ENCODE assay signal across 19 mouse cellular contexts in genomic region chrX:143884953-143885352, GRCm38 (mm10). TPM values are rescaled to one million over a fixed set of nuclear protein-coding genes. Genes with fewer than 3 reads are reported as not detected.
DNase-seq lines count a peak whose midpoint lies in the region; ATAC-seq lines count a peak whose summit lies in the region.
"Had no signal": no experiment of that assay in that cellular context is flagged by ENCODE, and none has a peak within 500 bp of the region (broad histone marks: within the 10 kb centered on the region; RNA-seq: fewer than 3 reads in every experiment).

No protein-coding gene starts in this region.

- H3K9me3 ChIP-seq in hindbrain, embryonic 15.5 days = no peaks in the 10 kb centered on the region
- H3K9me3 ChIP-seq in hindbrain, embryonic 10.5 days = no peaks in the 10 kb centered on the region
- H3K9me3 ChIP-seq in limb, embryonic 12.5 days = no peaks in the 10 kb centered on the region
- H3K9me3 ChIP-seq in limb, embryonic 10.5 days (replicated peaks) = no peaks in the 10 kb centered on the region
- no peaks in the 10 kb centered on the region for H3K9me3 ChIP-seq in embryonic facial prominence, embryonic 15.5 days (replicated peaks)
- H3K9me3 ChIP-seq: forebrain, embryonic 15.5 days had no signal

- no peaks in the 10 kb centered on the region for H3K27me3 ChIP-seq in hindbrain, embryonic 15.5 days
- peaks cover 29% of the 10 kb centered on the region for H3K27me3 ChIP-seq in hindbrain, embryonic 10.5 days (ENCODE audit: insufficient read depth, poor library complexity, severe bottlenecking)
- peaks cover 14% of the 10 kb centered on the region; the same call in 1 of the 2 replicates for H3K27me3 ChIP-seq in limb, embryonic 12.5 days
- peaks cover 76% of the 10 kb centered on the region for H3K27me3 ChIP-seq in limb, embryonic 10.5 days (ENCODE audit: low read depth, poor library complexity, severe bottlenecking)
- H3K27me3 ChIP-seq in embryonic facial prominence, embryonic 15.5 days = no peaks in the 10 kb centered on the region

- no peak overlapping the region for H3K4me2 ChIP-seq in hindbrain, embryonic 15.5 days
- H3K4me2 ChIP-seq in limb, embryonic 12.5 days = no peak overlapping the region
- no peak overlapping the region for H3K4me2 ChIP-seq in embryonic facial prominence, embryonic 15.5 days (replicated peaks)
- H3K4me2 ChIP-seq: forebrain, embryonic 15.5 days had no signal

- ATAC-seq in frontal cortex, adult (ENCODE audit: low TSS enrichment) = 0 out of 2 replicates have a peak, but pooled peaks have one; percentile 20
- peak; percentile 21; the same call in 1 of the 2 replicates for ATAC-seq in hindbrain, embryonic 15.5 days (ENCODE audit: low FRiP score, low read depth)
- peak; percentile 47 for ATAC-seq in limb, embryonic 12.5 days (ENCODE audit: insufficient number of reproducible peaks, insufficient read depth, low FRiP score, low TSS enrichment, low read depth)
- ATAC-seq in embryonic facial prominence, embryonic 15.5 days (ENCODE audit: insufficient number of reproducible peaks, low FRiP score, low TSS enrichment, low read depth) = no peak
- ATAC-seq: activated CD4-positive, CD25-positive, alpha-beta regulatory T cell, adult 4 months had no signal

- 25% methylated on average over 3 of the region's 3 CpGs for WGBS in hindbrain, embryonic 15.5 days
- 52% methylated on average over 3 of the region's 3 CpGs for WGBS in hindbrain, embryonic 10.5 days
- 23% methylated on average over 3 of the region's 3 CpGs for WGBS in limb, embryonic 12.5 days
- 35% methylated on average over 3 of the region's 3 CpGs for WGBS in limb, embryonic 10.5 days
- WGBS in embryonic facial prominence, embryonic 15.5 days = 20% methylated on average over 3 of the region's 3 CpGs

- no peak overlapping the region for H3K4me3 ChIP-seq in hindbrain, embryonic 15.5 days
- no peak overlapping the region for H3K4me3 ChIP-seq in hindbrain, embryonic 10.5 days
- H3K4me3 ChIP-seq in limb, embryonic 12.5 days (replicated peaks) = no peak overlapping the region
- no peak overlapping the region for H3K4me3 ChIP-seq in limb, embryonic 10.5 days
- H3K4me3 ChIP-seq in embryonic facial prominence, embryonic 15.5 days (replicated peaks) = no peak overlapping the region
- H3K4me3 ChIP-seq: erythroblast, embryonic 14.5 days; forebrain, embryonic 15.5 days; gastrocnemius, adult 2 months had no signal

- H3K36me3 ChIP-seq in hindbrain, embryonic 15.5 days = no peaks in the 10 kb centered on the region
- no peaks in the 10 kb centered on the region for H3K36me3 ChIP-seq in hindbrain, embryonic 10.5 days
- H3K36me3 ChIP-seq in limb, embryonic 12.5 days = no peaks in the 10 kb centered on the region
- H3K36me3 ChIP-seq in limb, embryonic 10.5 days = no peaks in the 10 kb centered on the region
- H3K36me3 ChIP-seq in embryonic facial prominence, embryonic 15.5 days = no peaks in the 10 kb centered on the region
- H3K36me3 ChIP-seq: forebrain, embryonic 15.5 days had no signal

- H3K27ac ChIP-seq in hindbrain, embryonic 15.5 days (replicated peaks) = no peak overlapping the region
- no peak overlapping the region for H3K27ac ChIP-seq in hindbrain, embryonic 10.5 days
- H3K27ac ChIP-seq in limb, embryonic 12.5 days = 0 out of 2 replicates have a peak overlapping the region, but pooled peaks have one; percentile 25
- no peak overlapping the region for H3K27ac ChIP-seq in limb, embryonic 10.5 days
- H3K27ac ChIP-seq in embryonic facial prominence, embryonic 15.5 days (replicated peaks) = peak overlapping the region; percentile 44; the same call in 1 of the 2 replicates
- H3K27ac ChIP-seq: forebrain, embryonic 15.5 days; gastrocnemius, adult 2 months; macrophage had no signal

- H3K4me1 ChIP-seq in hindbrain, embryonic 15.5 days (replicated peaks) = 0 out of 2 replicates have a peak, but pooled peaks cover 5% of the 10 kb centered on the region
- no peaks in the 10 kb centered on the region for H3K4me1 ChIP-seq in hindbrain, embryonic 10.5 days (replicated peaks)
- 0 out of 2 replicates have a peak, but pooled peaks cover 4% of the 10 kb centered on the region for H3K4me1 ChIP-seq in limb, embryonic 12.5 days (replicated peaks)
- H3K4me1 ChIP-seq in limb, embryonic 10.5 days = peaks cover 16% of the 10 kb centered on the region
- H3K4me1 ChIP-seq in embryonic facial prominence, embryonic 15.5 days = no peaks in the 10 kb centered on the region

- no peak overlapping the region for H3K9ac ChIP-seq in hindbrain, embryonic 15.5 days
- H3K9ac ChIP-seq in limb, embryonic 12.5 days (replicated peaks) = no peak overlapping the region
- no peak overlapping the region for H3K9ac ChIP-seq in embryonic facial prominence, embryonic 15.5 days
- H3K9ac ChIP-seq: forebrain, embryonic 15.5 days had no signal

- no peak for DNase-seq in frontal cortex, postnatal 36 days (ENCODE audit: low spot score in 2 of 2)
- no peak for DNase-seq in hindbrain, embryonic 10.5 days (ENCODE audit: low spot score)
- DNase-seq in limb, embryonic 10.5 days (ENCODE audit: low spot score) = no peak
- no peak for DNase-seq in ovary, postnatal 14 days (ENCODE audit: low spot score)
- DNase-seq: adrenal gland, postnatal 14 days; B cell, adult 2 months; liver; lung, adult 2 months; midbrain, embryonic 14.5 days; thymus, postnatal 25 days had no signal

RNA-seq across cellular contexts. Expression of gene Dcx, which starts 48.2 kb away (rescaled TPM):
- polyA plus RNA-seq in hindbrain, embryonic 15.5 days (2015; fragmentation: Nextera tagmentation; extraction: Ambion mirVana) = 259 and 274 TPM in 2 replicates
- 39.7 and 94.6 TPM in 2 replicates for polyA plus RNA-seq in hindbrain, embryonic 10.5 days (2016; fragmentation: Nextera tagmentation; extraction: Ambion mirVana)
- 8.9 and 10.4 TPM in 2 replicates for polyA plus RNA-seq in limb, embryonic 12.5 days (2016; fragmentation: Nextera tagmentation; extraction: Ambion mirVana)
- polyA plus RNA-seq in limb, embryonic 10.5 days (2016; fragmentation: Nextera tagmentation; extraction: Ambion mirVana) = 11.0 and 15.4 TPM in 2 replicates
- 12.2 and 14.3 TPM in 2 replicates for polyA plus RNA-seq in embryonic facial prominence, embryonic 15.5 days (2015; fragmentation: Nextera tagmentation; extraction: Ambion mirVana)
- polyA plus RNA-seq: activated CD4-positive, CD25-positive, alpha-beta regulatory T cell, adult 4 months; erythroblast, embryonic 14.5 days; lung, adult 2 months; macrophage had no signal

RNA-seq across cellular contexts. Expression of gene Capn6, which starts 57.7 kb away (rescaled TPM):
- 1.3 and 2.7 TPM in 2 replicates for polyA plus RNA-seq in hindbrain, embryonic 15.5 days (2015; fragmentation: Nextera tagmentation; extraction: Ambion mirVana)
- 12.9 and 15.7 TPM in 2 replicates for polyA plus RNA-seq in hindbrain, embryonic 10.5 days (2016; fragmentation: Nextera tagmentation; extraction: Ambion mirVana)
- polyA plus RNA-seq in limb, embryonic 12.5 days (2016; fragmentation: Nextera tagmentation; extraction: Ambion mirVana) = 256 and 284 TPM in 2 replicates
- polyA plus RNA-seq in limb, embryonic 10.5 days (2016; fragmentation: Nextera tagmentation; extraction: Ambion mirVana) = 382 and 412 TPM in 2 replicates
- 258 and 285 TPM in 2 replicates for polyA plus RNA-seq in embryonic facial prominence, embryonic 15.5 days (2015; fragmentation: Nextera tagmentation; extraction: Ambion mirVana)
- polyA plus RNA-seq: activated CD4-positive, CD25-positive, alpha-beta regulatory T cell, adult 4 months; erythroblast, embryonic 14.5 days; macrophage had no signal

Comparison
In these comparisons a context has a peak if more than half of its experiments do, and no peak if none do; other contexts are left out.
1. H3K27ac ChIP-seq: peak in limb, embryonic 12.5 days (single experiment) and embryonic facial prominence, embryonic 15.5 days (single experiment); none in hindbrain, embryonic 15.5 days (single experiment), hindbrain, embryonic 10.5 days (single experiment) and limb, embryonic 10.5 days (single experiment).
2. RNA of gene Capn6, which starts 57.7 kb away (polyA plus RNA-seq): 382 to 412 TPM in limb, embryonic 10.5 days, 258 to 285 TPM in embryonic facial prominence, embryonic 15.5 days and 256 to 284 TPM in limb, embryonic 12.5 days; 12.9 to 15.7 TPM in hindbrain, embryonic 10.5 days and 1.3 to 2.7 TPM in hindbrain, embryonic 15.5 days; every median in the first group is over 10 times any median in the second.